Mouse (Mus musculus) kidney, adult 9 months (tissue): ENCODE data around the gene Teddm3.
"Not testable (repeated sequence)": the region's sequence is repeated elsewhere in the genome, so short reads cannot be mapped to it uniquely, and the experiment has no call there.

Experiments
- DNase-seq: peaks from one replicate; pipeline ENCODE4 v3.0.0; 2022

The Teddm3 gene

GRCm38 (mm10) chr16:21153900-21154299 is at the start of gene Teddm3:
TSS of gene Teddm3 (minus strand) at chr16:21154000.
- not testable (repeated sequence) for DNase-seq

GRCm38 (mm10) chr16:21202731-21203130 is 48.9 kb upstream of the Teddm3 start:
- DNase-seq: no peak

- DNase-seq: no peak
These were observed 45.6 kb upstream of the Teddm3 start for GRCm38 (mm10) chr16:21199426-21199825.

GRCm38 (mm10) chr16:21198529-21198928 is 44.7 kb upstream of the Teddm3 start:
- DNase-seq: peak; percentile 23

GRCm38 (mm10) chr16:21198006-21198405 is 44.2 kb upstream of the Teddm3 start:
- no peak for DNase-seq

GRCm38 (mm10) chr16:21197542-21197941 is 43.7 kb upstream of the Teddm3 start:
- DNase-seq: no peak

GRCm38 (mm10) chr16:21196576-21196975 is 42.8 kb upstream of the Teddm3 start:
- DNase-seq: no peak

- no peak for DNase-seq
These were observed 41.6 kb upstream of the Teddm3 start for GRCm38 (mm10) chr16:21195260-21195866.

GRCm38 (mm10) chr16:21194182-21194581 is 40.4 kb upstream of the Teddm3 start:
- no peak for DNase-seq

GRCm38 (mm10) chr16:21192509-21193354 is 38.9 kb upstream of the Teddm3 start:
- DNase-seq: peak; percentile 83

GRCm38 (mm10) chr16:21191569-21191968 is 37.8 kb upstream of the Teddm3 start:
- DNase-seq: no peak

- peak; percentile 25 for DNase-seq
These were observed 34.5 kb upstream of the Teddm3 start for GRCm38 (mm10) chr16:21188345-21188744.

- no peak for DNase-seq
These were observed 33.8 kb upstream of the Teddm3 start for GRCm38 (mm10) chr16:21187568-21187967.

- no peak for DNase-seq
These were observed 30.9 kb upstream of the Teddm3 start for GRCm38 (mm10) chr16:21184697-21185096.

- DNase-seq: peak; percentile 88
These were observed 28.3 kb upstream of the Teddm3 start for GRCm38 (mm10) chr16:21182108-21182507.

- DNase-seq: no peak
These were observed 21.4 kb upstream of the Teddm3 start for GRCm38 (mm10) chr16:21175236-21175635.

- DNase-seq: no peak
These were observed 14.9 kb upstream of the Teddm3 start for GRCm38 (mm10) chr16:21168730-21169129.

- peak; percentile 13 for DNase-seq
These were observed 11.8 kb upstream of the Teddm3 start for GRCm38 (mm10) chr16:21165343-21166220.

GRCm38 (mm10) chr16:21163423-21163822 is 9.6 kb upstream of the Teddm3 start:
- DNase-seq: not testable (repeated sequence)

GRCm38 (mm10) chr16:21159226-21159625 is 5.4 kb upstream of the Teddm3 start:
- not testable (repeated sequence) for DNase-seq

- DNase-seq: not testable (repeated sequence)
These were observed 2.5 kb upstream of the Teddm3 start for GRCm38 (mm10) chr16:21156261-21156660.

- no peak for DNase-seq
These were observed 2.0 kb downstream of the Teddm3 start for GRCm38 (mm10) chr16:21151564-21152361.
